Mouse (Mus musculus) olfactory bulb, adult 2 months (tissue): ENCODE measurements around the gene Ssbp4. TPM values are rescaled to one million over a fixed set of nuclear protein-coding genes. Genes with fewer than 3 reads are reported as not detected.

Experiments used
- H3K27ac ChIP-seq: fragments of 200-500 bp; 2 replicates; pipeline ENCODE4 v1.5.1; 2012; ENCODE audit warnings: low read depth, low read length; ENCODE audit not compliant: insufficient read depth
- H3K4me1 ChIP-seq: fragments of 200-500 bp; 2 replicates; pipeline ENCODE4 v1.6.1; 2012; ENCODE audit warnings: low read length; ENCODE audit not compliant: control insufficient read depth, insufficient read depth
- H3K4me3 ChIP-seq: fragments of 200-500 bp; 2 replicates; pipeline ENCODE4 v1.5.1; 2012; ENCODE audit warnings: mild to moderate bottlenecking, low read depth, low read length, moderate library complexity; ENCODE audit not compliant: insufficient read depth
- CTCF ChIP-seq: fragments of 200-500 bp; IDR thresholded peaks from 2 replicates; pipeline ENCODE4 v1.5.1; 2012; ENCODE audit warnings: low read depth, mild to moderate bottlenecking, low read length, moderate library complexity; ENCODE audit not compliant: insufficient read depth
- POLR2A ChIP-seq: fragments of 200-500 bp; IDR thresholded peaks from 2 replicates; pipeline ENCODE4 v1.6.1; 2012; ENCODE audit warnings: mild to moderate bottlenecking, low read depth, low read length, moderate library complexity; ENCODE audit not compliant: insufficient read depth
- whole genome bisulfite sequencing: fragments of 180-500 bp; shearing (Covaris S2); methylation state at CpG from one replicate; pipeline ENCODE4 v1.1.7; 2018; 5-methylcytosine and 5-hydroxymethylcytosine counted together
- polyA plus RNA-seq: library from polyadenylated mRNA; stranded (reverse); fragments of >200 nt; gene quantifications from 2 replicates; pipeline ENCODE4 v1.2.4, GENCODE M21; 2012; ENCODE audit warnings: low replicate concordance; ENCODE audit not compliant: missing spikeins, insufficient read depth, insufficient read length

Ssbp4 gene
- polyA plus RNA-seq, 1 experiment: not detected

DNA sequence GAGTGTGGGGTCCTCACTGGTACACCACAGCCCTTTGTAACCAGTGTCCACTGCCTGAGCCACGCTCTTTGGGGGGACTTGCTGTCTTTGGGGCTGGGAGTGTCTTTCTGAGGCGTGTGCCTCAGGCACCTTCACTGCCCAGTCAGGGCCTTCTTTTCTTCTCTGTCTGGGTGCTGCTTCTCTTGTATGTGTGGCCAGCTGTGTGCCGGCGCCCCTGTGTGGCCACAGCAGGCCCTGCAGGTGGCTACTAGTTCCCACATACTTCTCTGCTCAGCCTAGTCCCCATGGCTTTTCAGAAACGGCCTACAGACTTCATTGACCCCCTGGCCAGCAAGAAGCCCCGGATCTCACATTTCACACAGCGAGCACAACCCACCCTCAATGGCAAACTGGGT, 23.4 kb downstream of the Ssbp4 start:
- H3K4me3 ChIP-seq: no peak overlapping the region
- H3K27ac ChIP-seq: no peak overlapping the region
- peak; percentile 61 for TF ChIP-seq CTCF
- no peak for TF ChIP-seq POLR2A
- 37% methylated on average over 7 of the region's 7 CpGs for WGBS
- no peaks in the 10 kb centered on the region for H3K4me1 ChIP-seq

DNA sequence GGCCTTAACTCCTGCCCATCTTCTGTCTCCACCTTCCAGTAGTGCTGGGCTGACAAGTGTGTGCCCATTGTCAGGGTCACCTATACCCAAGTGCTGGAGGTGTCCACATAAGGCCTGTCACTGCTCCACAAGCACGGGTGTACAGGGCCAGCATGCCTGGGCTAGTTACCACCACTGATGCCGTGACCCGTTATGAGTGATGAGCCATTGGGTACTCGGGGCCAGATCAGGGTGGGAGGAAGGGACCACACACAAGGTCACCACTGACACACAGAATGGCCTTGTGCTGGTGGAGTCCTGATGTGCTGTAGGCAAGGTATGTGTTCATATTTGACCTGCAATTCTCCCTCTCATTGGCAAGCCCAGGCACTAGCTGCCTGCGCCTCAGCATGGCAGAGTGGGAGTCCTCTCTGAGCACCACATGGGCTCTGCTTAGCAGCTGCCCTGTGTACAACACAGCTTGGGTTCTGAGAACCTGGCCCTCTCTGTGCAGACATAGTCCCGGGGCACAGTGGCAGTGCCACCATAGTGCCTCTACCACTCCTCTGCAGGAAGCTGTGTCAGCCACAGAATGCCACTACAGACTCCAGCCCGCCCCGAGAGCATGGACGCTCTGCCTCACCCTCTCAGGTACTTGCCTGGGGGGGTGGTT, 23.9 kb downstream of the Ssbp4 start:
- H3K4me3 ChIP-seq: no peak overlapping the region
- no peaks in the 10 kb centered on the region for H3K4me1 ChIP-seq
- TF ChIP-seq CTCF: no peak
- no peak for TF ChIP-seq POLR2A
- WGBS: 88% methylated on average over 9 of the region's 9 CpGs
- no peak overlapping the region for H3K27ac ChIP-seq

DNA sequence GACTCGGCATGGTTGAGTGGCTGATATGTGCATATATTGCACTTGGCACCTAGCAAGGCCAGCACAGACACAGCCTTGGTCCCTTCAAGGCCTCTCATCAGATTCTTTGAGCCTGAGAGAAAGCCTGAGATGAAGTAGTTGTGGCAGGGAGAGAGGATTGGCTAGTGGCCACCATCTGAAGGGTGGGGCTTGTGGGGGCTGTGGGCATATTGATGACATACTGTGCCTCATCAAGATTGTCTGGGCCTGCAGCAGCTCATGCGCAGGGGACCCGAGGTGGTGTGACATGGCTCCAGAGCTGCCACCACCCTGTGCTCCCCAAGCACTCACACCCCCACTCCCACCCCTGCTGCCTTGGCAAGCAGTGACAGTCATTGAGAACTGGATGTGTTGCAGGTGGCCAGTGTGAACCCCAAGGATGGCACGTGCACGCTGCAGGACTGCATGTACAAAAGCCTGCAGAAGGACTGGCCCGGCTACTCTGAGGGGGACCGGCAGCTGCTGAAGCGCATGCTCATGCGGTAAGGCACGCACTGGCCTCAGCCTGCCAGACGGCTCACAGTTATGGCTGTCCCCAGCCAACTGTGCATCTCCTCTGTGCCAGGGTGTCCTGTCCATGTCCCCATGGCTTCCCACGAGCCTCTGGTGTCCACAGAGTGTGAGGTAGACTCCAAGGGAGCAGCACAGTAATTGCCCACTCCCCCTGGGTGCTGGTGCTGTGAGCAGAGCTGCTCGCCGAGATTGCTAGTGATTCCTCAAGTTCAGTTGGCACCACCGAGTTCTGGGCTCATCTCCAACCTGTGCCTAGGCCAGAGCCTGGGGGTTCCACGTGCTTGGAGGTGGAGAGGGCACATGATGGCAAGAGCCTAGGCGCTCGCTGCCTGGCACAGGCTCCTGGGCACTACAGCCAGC, 24.9 kb downstream of the Ssbp4 start:
- Histone ChIP-seq H3K27ac (no peak overlapping the region), H3K4me1 (no peaks in the 10 kb centered on the region)
- 57% methylated on average over 18 of the region's 18 CpGs for WGBS

DNA sequence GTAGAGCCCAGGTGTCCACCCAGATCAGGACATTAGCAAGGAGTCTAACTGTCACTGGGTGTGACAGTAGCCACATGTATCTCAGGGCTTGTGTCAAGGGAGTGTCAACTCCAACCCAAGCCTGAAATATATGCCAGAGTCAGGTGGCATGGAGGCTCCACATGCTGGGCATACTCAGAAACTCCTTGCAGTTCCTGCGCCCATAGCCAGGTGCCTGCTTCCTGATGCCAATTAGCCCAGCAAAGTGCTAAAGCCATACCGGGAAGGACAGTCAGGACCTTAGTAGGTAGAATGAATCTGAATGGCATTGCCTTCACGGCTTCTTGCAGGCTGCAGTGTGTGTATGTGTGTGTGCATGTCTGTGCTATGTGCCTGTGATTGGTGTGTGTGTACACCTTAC, 31.5 kb downstream of the Ssbp4 start:
- Histone ChIP-seq H3K4me3 (no peak overlapping the region), H3K27ac (no peak overlapping the region), H3K4me1 (peaks cover 5% of the 10 kb centered on the region; the same call in 1 of the 2 replicates)
- TF ChIP-seq POLR2A: no peak
- WGBS: 87% methylated on average over 3 of the region's 3 CpGs

More for the DNA sequence above, 24.9 kb downstream of the Ssbp4 start:
- TF ChIP-seq CTCF (no peak), POLR2A (no peak)
- H3K4me3 ChIP-seq: no peak overlapping the region

GRCm38 (mm10) chr8:70574915-70575314, 33.8 kb downstream of the Ssbp4 start:
- H3K4me3 ChIP-seq: no peak overlapping the region
- H3K27ac ChIP-seq: no peak overlapping the region
- 55% methylated on average over 4 of the region's 4 CpGs for WGBS
- no peak for TF ChIP-seq CTCF
- no peak for TF ChIP-seq POLR2A
- H3K4me1 ChIP-seq: peaks cover 18% of the 10 kb centered on the region

- TF ChIP-seq CTCF (no peak), POLR2A (no peak)
- H3K4me3 ChIP-seq: no peak overlapping the region
- no peak overlapping the region for H3K27ac ChIP-seq
- peaks cover 20% of the 10 kb centered on the region for H3K4me1 ChIP-seq
Measured at GRCm38 (mm10) chr8:70574302-70574701, 34.4 kb downstream of the Ssbp4 start.

DNA sequence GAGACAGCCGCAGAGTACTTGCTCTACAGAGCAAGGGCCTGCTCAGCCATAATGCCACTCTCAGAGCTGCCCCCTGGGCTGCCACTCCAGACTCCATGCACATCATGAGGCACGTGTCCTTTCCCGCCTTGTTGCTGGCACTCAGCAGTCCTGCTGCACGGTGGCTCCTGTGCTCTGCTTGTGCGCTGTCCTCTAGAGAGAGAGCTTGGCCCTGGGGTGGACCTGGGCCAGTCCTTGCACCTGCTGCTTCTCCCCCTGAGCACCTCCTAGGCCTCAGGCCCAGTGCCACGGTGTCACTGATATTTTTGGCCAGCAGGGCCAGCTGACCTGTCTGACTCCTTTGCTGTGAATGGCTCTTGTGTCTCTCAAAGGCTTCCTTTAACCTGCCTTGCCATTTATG, 37.7 kb downstream of the Ssbp4 start:
- Histone ChIP-seq H3K4me3 (no peak overlapping the region), H3K4me1 (peaks cover 20% of the 10 kb centered on the region), H3K27ac (no peak overlapping the region)
- WGBS: 57% methylated on average over 6 of the region's 6 CpGs
- TF ChIP-seq POLR2A (no peak), CTCF (no peak)

- Histone ChIP-seq H3K27ac (no peak overlapping the region), H3K4me1 (peaks cover 25% of the 10 kb centered on the region), H3K4me3 (no peak overlapping the region)
- TF ChIP-seq POLR2A: no peak
- no peak for TF ChIP-seq CTCF
Measured at GRCm38 (mm10) chr8:70570360-70570759, 38.3 kb downstream of the Ssbp4 start.

DNA sequence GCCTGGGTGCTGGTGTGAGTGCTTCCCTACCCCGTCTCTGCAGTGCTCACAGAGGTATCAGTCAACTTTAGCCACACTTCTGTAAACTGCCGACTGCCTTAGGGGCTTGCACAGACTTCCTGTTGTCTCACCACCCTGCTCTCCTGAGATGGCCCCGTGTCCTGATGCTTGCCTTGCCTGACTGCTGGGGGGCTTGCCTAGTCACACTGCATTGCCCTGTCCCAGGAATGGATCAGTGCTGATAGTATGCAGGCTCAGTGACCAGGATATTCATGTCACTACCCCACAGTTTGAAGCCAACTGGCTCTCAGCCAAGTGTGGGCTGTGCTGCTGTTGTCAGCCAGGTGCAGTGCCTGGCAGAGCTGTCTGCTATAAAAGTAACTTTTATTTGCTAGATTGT, 43.1 kb downstream of the Ssbp4 start:
- no peak overlapping the region for H3K4me3 ChIP-seq
- H3K27ac ChIP-seq: no peak overlapping the region
- peaks cover 37% of the 10 kb centered on the region for H3K4me1 ChIP-seq
- no peak for TF ChIP-seq CTCF
- no peak for TF ChIP-seq POLR2A
- 63% methylated on average over 3 of the region's 3 CpGs for WGBS

DNA sequence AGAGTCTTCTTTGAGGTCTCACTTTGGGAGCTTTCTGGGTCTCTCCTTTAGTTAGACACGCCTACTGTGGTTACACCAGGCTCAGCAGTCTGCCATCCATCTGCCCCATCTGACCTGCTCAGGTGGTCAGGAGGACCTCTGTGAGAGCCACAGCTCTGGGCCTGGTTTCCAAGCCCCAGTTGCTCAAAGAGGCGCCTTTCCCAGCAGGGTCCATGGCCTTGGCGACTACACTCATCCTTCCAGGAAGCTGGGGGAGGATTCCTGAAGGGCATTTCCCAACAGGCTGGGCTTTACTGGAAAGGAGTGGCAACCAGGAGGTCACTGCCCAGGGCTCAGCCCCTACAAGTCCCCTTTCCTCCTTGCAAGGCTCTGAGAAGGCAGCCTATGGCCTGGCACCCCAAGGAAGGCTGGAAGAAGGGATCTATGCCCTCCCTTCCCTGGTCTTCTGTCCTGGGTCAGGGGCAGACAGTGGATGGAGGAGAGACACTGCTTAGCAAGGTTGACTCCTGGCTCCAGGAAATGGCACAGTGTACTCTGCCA, 43.9 kb downstream of the Ssbp4 start:
- Histone ChIP-seq H3K4me1 (peaks cover 39% of the 10 kb centered on the region), H3K4me3 (no peak overlapping the region), H3K27ac (no peak overlapping the region)
- TF ChIP-seq POLR2A (no peak), CTCF (no peak)
- 80% methylated on average over 3 of the region's 3 CpGs for WGBS
